Mouse (Mus musculus) megakaryocyte-erythroid progenitor cell, adult 5 weeks (primary cell): ENCODE results near the gene Dmrta2. TPM values are rescaled to one million over a fixed set of nuclear protein-coding genes. Genes with fewer than 3 reads are reported as not detected.

ENCODE experiments used
- polyA plus RNA-seq: library from polyadenylated mRNA; stranded (reverse); fragments of >175 nt; gene quantifications from 2 replicates; pipeline ENCODE4 v1.2.3, GENCODE M21; 2012

The Dmrta2 gene
- 0.41 and 0.50 TPM in 2 replicates for polyA plus RNA-seq

DNA sequence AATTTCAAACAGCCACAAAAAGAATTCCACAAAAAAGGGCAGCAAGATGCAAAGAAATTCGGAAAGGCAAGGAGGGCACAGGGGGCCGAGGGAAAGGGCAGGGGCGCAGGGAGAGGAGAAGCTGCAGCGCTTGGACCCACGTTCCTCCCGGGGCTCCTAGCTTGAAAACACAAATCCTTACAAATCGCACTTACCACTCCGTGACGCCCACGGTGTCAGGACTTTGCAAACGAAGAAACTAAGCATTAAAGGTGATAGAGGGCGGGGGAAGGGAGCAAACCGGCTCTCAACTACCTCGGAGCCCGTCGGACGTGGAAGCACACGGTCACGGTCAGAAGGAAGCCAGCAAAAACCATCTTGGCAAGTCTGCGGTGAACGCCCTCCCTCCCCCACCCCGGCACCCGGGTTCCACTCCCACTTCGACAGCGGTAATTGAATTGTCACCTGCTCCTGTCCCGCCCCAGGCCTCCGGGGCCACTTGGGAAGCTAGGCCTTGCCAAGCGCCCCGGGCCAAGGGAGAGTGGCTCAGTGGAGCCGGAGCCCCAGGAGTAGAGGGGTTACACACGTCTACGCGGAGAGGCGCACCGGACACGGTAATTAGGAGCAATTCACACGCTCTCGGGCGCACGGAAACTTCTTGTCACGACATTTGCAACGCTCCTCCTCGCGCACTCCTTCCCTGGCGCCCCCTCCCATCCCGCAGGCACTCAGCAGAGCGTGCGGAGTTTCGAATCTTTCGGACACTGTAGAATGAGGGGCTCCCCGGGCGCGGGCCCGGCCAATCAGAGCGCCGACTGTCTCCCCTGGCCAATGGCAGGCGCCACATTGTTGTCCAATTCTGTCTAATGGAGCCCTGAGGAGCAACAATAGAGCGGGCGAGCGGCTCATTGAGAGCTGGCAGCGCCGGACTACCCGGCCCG lies at the start of gene Dmrta2:
Gene Dmrta2, plus strand, starts transcription at position 906 of the 920 bp plus-strand sequence.

